Mouse (Mus musculus) lung, postnatal 0 days (tissue): ENCODE measurements around the gene Rpn1. TPM values are rescaled to one million over a fixed set of nuclear protein-coding genes. Genes with fewer than 3 reads are reported as not detected.

Experiments used
- ATAC-seq: fragments of 200-750 bp; cut with Nextera tagmentation; 2 replicates; pipeline ENCODE4 v1.8.0; 2017; ENCODE audit warnings: moderate library complexity
- DNase-seq: peaks from one replicate; pipeline ENCODE4 v3.0.0-alpha.2; 2016; ENCODE audit warnings: low spot score
- H3K27ac ChIP-seq: fragments of 300-500 bp; sonication (generic); 2 replicates; pipeline ENCODE4 v1.5.1; 2014; ENCODE audit warnings: antibody characterized with exemption, mild to moderate bottlenecking, low read length, mixed read lengths
- H3K27me3 ChIP-seq: fragments of 300-500 bp; sonication (generic); replicated peaks from 2 replicates; pipeline ENCODE4 v1.6.1; 2014; ENCODE audit warnings: low read length, mixed read lengths; ENCODE audit not compliant: insufficient read depth
- H3K36me3 ChIP-seq: fragments of 300-500 bp; sonication (generic); 2 replicates; pipeline ENCODE4 v1.6.1; 2014; ENCODE audit warnings: low read length, mixed read lengths; ENCODE audit not compliant: insufficient read depth
- H3K4me1 ChIP-seq: fragments of 300-500 bp; sonication (generic); 2 replicates; pipeline ENCODE4 v1.6.1; 2014; ENCODE audit warnings: antibody characterized with exemption, low read depth, low read length, mixed read lengths; ENCODE audit not compliant: insufficient read depth
- H3K4me2 ChIP-seq: fragments of 300-500 bp; sonication (generic); replicated peaks from 2 replicates; pipeline ENCODE4 v1.6.1; 2014; ENCODE audit warnings: low read depth, mild to moderate bottlenecking, low read length, moderate library complexity, mixed read lengths
- H3K4me3 ChIP-seq: fragments of 300-500 bp; sonication (generic); 2 replicates; pipeline ENCODE4 v1.5.1; 2014; ENCODE audit warnings: low read depth, low read length
- H3K9ac ChIP-seq: fragments of 300-500 bp; sonication (generic); replicated peaks from 2 replicates; pipeline ENCODE4 v1.6.1; 2014; ENCODE audit warnings: low read depth, mild to moderate bottlenecking
- H3K9me3 ChIP-seq: fragments of 300-500 bp; sonication (generic); 2 replicates; pipeline ENCODE4 v1.6.1; 2016; ENCODE audit warnings: low read length, mixed read lengths
- CTCF ChIP-seq: IDR thresholded peaks from 2 replicates; pipeline ENCODE4 v1.5.1; 2016; ENCODE audit warnings: antibody characterized with exemption, mild to moderate bottlenecking
- EP300 ChIP-seq: IDR thresholded peaks from 2 replicates; pipeline ENCODE4 v1.6.1; 2016; ENCODE audit warnings: antibody characterized with exemption, mild to moderate bottlenecking, control low read depth
- WGBS: fragments of 180-500 bp; shearing (Covaris S2); extraction: QIAGEN DNeasy Blood & Tissue Kit; methylation state at CpG from one replicate; pipeline ENCODE4 v1.1.7; 2014; 5-methylcytosine and 5-hydroxymethylcytosine counted together
- polyA plus RNA-seq: library from polyadenylated mRNA; unstranded; fragments of >200 nt; fragmentation: Nextera tagmentation; extraction: Ambion mirVana; gene quantifications from 2 replicates; pipeline ENCODE4 v1.2.1, GENCODE M21; 2015

Rpn1 gene
- polyA plus RNA-seq, 1 experiment from 2014 or later: 209 TPM

DNA sequence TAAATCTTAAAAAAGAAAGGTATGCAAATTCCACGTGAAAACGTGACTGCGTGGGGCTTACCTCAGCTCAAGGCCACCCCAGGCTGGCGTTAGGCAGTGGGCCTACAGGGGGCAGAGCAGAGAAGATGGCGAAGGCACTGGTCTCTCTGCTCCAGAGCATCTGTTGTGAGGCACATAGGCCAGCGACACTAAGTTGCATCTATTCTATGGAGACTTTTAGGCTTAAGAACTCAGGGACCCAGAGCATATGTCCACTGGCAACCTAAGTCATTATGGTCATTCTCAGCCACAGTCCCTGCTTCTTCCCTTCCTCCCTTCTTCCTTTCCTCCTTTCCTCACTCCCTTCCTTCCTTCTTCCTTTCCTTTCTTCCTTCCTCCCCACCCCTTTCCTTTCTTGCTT is 48.8 kb downstream of the Rpn1 start:
- DNase-seq (no peak), ATAC-seq (no peak)
- Histone ChIP-seq H3K9me3 (no peaks in the 10 kb centered on the region), H3K4me3 (no peak overlapping the region), H3K27ac (0 out of 2 replicates have a peak overlapping the region, but pooled peaks have one; percentile 39), H3K36me3 (no peaks in the 10 kb centered on the region), H3K9ac (no peak overlapping the region), H3K4me2 (no peak overlapping the region), H3K4me1 (peaks cover 13% of the 10 kb centered on the region), H3K27me3 (no peaks in the 10 kb centered on the region)
- WGBS: 82% methylated on average over 6 of the region's 6 CpGs
- TF ChIP-seq CTCF (no peak), EP300 (no peak)

DNA sequence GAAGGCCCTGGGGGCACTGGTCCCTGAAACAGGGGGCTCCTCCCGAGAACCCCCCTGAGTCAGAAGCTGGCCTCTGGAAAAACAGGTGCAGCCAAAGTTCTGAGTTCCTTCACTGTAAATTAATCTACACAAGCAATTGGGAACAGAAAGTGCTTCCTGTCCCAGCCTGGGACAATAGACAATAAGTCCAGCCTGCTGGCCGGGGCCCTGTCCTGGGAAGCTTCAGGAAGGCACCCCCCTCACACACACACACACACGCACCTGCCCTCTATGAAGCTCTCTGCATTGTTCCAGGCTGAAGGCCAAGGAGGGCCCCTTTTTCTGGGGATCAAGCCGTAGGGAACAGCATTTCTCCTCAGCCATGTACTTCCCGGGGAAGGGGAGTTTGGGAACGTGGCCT is 49.6 kb downstream of the Rpn1 start:
- Histone ChIP-seq H3K4me2 (no peak overlapping the region), H3K36me3 (no peaks in the 10 kb centered on the region), H3K9ac (no peak overlapping the region), H3K9me3 (no peaks in the 10 kb centered on the region), H3K27me3 (no peaks in the 10 kb centered on the region), H3K4me1 (peaks cover 13% of the 10 kb centered on the region), H3K4me3 (no peak overlapping the region), H3K27ac (peak overlapping the region; percentile 43)
- 46% methylated on average over 6 of the region's 6 CpGs for WGBS
- ATAC-seq: peak; percentile 65
- peak; percentile 49 for DNase-seq
- peak; percentile 92 for TF ChIP-seq EP300
- no peak for TF ChIP-seq CTCF

DNA sequence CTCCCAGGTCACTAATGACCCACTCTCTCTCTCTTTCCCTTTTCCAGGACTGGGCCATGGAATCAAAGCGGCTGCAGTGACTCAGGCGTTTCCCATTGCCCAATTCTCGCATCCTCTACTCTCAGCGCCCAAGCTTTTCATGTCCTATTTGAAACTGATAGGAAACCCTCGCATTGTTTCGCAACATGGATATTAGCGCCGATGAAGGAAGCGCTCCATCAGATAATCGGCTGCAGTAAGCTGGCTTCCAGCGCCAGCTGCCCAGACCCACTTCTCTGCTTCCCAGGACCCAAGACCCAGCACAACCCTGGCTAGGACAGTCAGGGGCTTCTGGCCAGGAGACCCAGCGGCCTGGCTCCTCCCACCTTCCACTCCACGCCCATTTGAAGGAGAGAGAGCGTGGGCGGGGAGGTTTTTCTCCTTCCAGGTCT is 51.9 kb downstream of the Rpn1 start:
- H3K9me3 ChIP-seq: no peaks in the 10 kb centered on the region
- H3K4me2 ChIP-seq: peak overlapping the region; percentile 51
- TF ChIP-seq CTCF (no peak), EP300 (peak; percentile 95)
- peak overlapping the region; percentile 74 for H3K27ac ChIP-seq
- DNase-seq: peak; percentile 80
- WGBS: 10% methylated on average over 15 of the region's 15 CpGs
- ATAC-seq: peak; percentile 65
- peaks cover 23% of the 10 kb centered on the region for H3K4me1 ChIP-seq
- no peaks in the 10 kb centered on the region for H3K27me3 ChIP-seq
- peak overlapping the region; percentile 6; the same call in 1 of the 2 replicates for H3K4me3 ChIP-seq
- no peaks in the 10 kb centered on the region for H3K36me3 ChIP-seq
- H3K9ac ChIP-seq: peak overlapping the region; percentile 13; the same call in 1 of the 2 replicates

DNA sequence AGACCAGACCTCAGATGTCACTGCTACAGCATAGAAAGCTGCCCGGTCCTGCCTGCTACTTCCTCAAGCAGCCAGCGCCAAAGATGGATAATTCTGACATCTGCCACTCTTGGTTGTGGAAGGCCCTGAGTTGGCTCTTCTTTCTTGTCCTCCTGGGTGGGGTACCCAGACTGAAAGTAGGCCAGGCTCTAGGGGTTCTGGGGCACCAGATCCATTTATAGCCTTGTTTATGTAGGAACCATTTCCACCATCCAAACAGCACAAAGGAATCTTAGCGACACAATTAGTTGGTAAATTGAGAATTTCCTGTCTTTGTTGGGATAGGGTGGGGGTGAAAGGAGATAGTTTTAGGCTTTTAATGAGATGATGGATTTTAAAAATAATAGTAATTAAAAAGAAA is 54.2 kb downstream of the Rpn1 start:
- TF ChIP-seq EP300 (peak; percentile 98), CTCF (no peak)
- Histone ChIP-seq H3K36me3 (no peaks in the 10 kb centered on the region), H3K27me3 (no peaks in the 10 kb centered on the region), H3K4me1 (peaks cover 19% of the 10 kb centered on the region), H3K9me3 (no peaks in the 10 kb centered on the region), H3K4me3 (no peak overlapping the region), H3K9ac (no peak overlapping the region), H3K27ac (peak overlapping the region; percentile 47; the same call in 1 of the 2 replicates), H3K4me2 (no peak overlapping the region)
- DNase-seq: peak; percentile 64
- 61% methylated on average over 3 of the region's 3 CpGs for WGBS
- ATAC-seq: peak; percentile 27; the same call in 1 of the 2 replicates

- peak; percentile 61 for ATAC-seq
- H3K27ac ChIP-seq: peak overlapping the region; percentile 51; the same call in 1 of the 2 replicates
These were observed 56.0 kb downstream of the Rpn1 start for GRCm38 (mm10) chr6:88140264-88140663.

DNA sequence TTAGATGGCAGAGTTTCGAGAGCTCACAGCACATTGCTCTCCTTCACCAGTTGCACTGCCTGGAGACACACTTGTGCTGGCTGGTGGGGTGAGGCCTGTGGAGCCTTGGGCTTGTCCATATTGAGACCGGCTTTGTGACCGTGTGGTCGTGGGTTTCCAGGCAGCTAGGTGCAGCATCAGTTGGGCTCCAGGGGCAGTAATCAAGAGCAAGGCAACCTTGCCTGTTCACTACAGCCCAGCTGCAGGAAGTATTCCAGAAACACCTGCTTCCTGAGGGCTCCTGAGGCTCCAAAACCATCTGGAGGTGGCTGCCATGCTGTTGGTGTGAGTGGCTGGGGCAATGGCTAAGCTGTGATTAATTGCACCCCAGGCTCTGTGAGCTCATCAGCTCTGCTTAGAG is 61.5 kb downstream of the Rpn1 start:
- DNase-seq (no peak), ATAC-seq (no peak)
- Histone ChIP-seq H3K4me3 (no peak overlapping the region), H3K27ac (no peak overlapping the region), H3K36me3 (no peaks in the 10 kb centered on the region), H3K4me1 (peaks cover 3% of the 10 kb centered on the region; the same call in 1 of the 2 replicates), H3K27me3 (no peaks in the 10 kb centered on the region), H3K9me3 (no peaks in the 10 kb centered on the region), H3K4me2 (no peak overlapping the region), H3K9ac (no peak overlapping the region)
- 59% methylated on average over 4 of the region's 4 CpGs for WGBS
- TF ChIP-seq EP300: no peak
- TF ChIP-seq CTCF: no peak

More at GRCm38 (mm10) chr6:88140264-88140663, 56.0 kb downstream of the Rpn1 start:
- peak; percentile 69 for DNase-seq
- 21% methylated on average over 8 of the region's 8 CpGs for WGBS
- peaks cover 19% of the 10 kb centered on the region for H3K4me1 ChIP-seq
- H3K4me2 ChIP-seq: no peak overlapping the region
- H3K9me3 ChIP-seq: no peaks in the 10 kb centered on the region
- H3K27me3 ChIP-seq: no peaks in the 10 kb centered on the region
- TF ChIP-seq EP300: no peak
- TF ChIP-seq CTCF: no peak
- no peak overlapping the region for H3K9ac ChIP-seq
- H3K36me3 ChIP-seq: no peaks in the 10 kb centered on the region
- H3K4me3 ChIP-seq: no peak overlapping the region
